Mouse (Mus musculus) T-cell, adult 66 days (primary cell): ENCODE measurements around the gene Wee1. TPM values are rescaled to one million over a fixed set of nuclear protein-coding genes. Genes with fewer than 3 reads are reported as not detected.

Source experiments
- total RNA-seq, 2 experiments: library from RNA; stranded (reverse); gene quantifications; 3 replicates in 1 of 2; 4 replicates in 1 of 2; pipeline ENCODE4 v1.2.4; 2023

Gene Wee1
- total RNA-seq, result 1 to 10 TPM; 4.1 to 4.2 TPM

DNA sequence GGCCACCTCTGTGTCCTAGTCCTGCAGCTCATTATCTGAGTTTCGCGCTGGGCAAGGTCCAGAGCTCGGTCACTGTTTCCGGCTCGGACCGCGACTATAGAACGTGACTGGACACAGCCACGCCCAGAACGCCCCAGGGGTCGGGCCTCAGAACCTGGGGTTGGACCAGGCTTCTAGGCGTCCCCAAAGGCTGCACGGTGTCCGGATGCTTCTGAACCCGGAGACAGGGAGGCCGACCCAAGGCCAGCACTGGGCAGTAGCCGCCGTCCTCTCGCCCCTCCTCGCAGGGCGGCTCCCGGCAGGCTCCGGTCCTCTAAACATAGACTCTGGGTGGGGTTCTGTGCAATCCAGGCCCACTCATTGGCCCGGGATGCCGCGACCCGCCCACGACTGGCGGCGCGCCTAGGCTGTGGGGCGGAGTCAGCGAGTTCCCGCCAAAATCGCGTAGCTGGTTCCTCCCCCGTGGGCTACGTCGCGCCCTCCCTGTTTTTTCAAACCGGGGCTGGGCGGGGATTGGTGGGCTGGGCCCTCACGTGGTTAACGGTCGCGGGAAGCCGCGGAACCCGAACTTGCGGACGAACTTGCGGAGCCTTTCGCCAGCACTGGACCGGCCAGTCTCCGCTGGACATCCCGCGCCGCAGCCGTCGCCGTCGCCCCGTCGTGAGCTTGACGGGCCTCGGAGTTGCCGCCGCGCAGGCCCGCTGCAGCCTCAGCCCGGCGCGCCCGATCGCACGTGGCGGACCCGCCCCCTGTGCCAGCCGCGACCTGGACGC, at the start of gene Wee1:
TSS of gene Wee1 (plus strand) at position 531 of the 773 bp plus-strand sequence.

Other genes starting within 250 kb of the Wee1 start
- gene Dennd5a, start 161.6 kb upstream of the Wee1 start, total RNA-seq, result 10 to 100 TPM; 28.9 to 32.6 TPM
- gene Tmem41b, start 135.1 kb upstream of the Wee1 start, total RNA-seq, result 10 to 100 TPM; 44.6 to 50.0 TPM
- gene Ipo7, start 103.8 kb upstream of the Wee1 start, total RNA-seq, result 10 to 100 TPM; 63.5 to 68.6 TPM
- 10 to 100 TPM; 31.5 to 33.6 TPM for gene Zfp143, start 60.8 kb upstream of the Wee1 start, total RNA-seq
- gene Swap70, start 99.7 kb downstream of the Wee1 start, total RNA-seq, result 10 to 100 TPM; 11.6 TPM